Mouse (Mus musculus) heart, adult 10 weeks (tissue): ENCODE measurements around the gene Ripk3. TPM values are rescaled to one million over a fixed set of nuclear protein-coding genes. Genes with fewer than 3 reads are reported as not detected.

Experiments used
- polyA plus RNA-seq: library from polyadenylated mRNA; stranded (reverse); fragments of 350-450 nt; fragmentation: Illumina TruSeq; extraction: RNeasy Lipid Tissue Mini Kit (QIAGEN cat#74804); gene quantifications from one replicate; pipeline ENCODE4 v1.2.3, GENCODE M21; 2014; ENCODE audit warnings: low read depth, low replicate concordance

Gene Ripk3
- polyA plus RNA-seq = 3.1 TPM

GRCm38 (mm10) chr14:55788256-55789050 lies at the start of gene Ripk3:
Gene Ripk3 (minus strand): TSS chr14:55788865.

GRCm38 (mm10) chr14:55822991-55823762 lies 34.5 kb upstream of the Ripk3 start, which contains the start of gene Nfatc4:
Gene Nfatc4 (plus strand): TSS chr14:55823144.

GRCm38 (mm10) chr14:55783958-55784235 lies 4.8 kb downstream of the Ripk3 start, which contains the start of gene Adcy4:
Gene Adcy4 (minus strand): TSS chr14:55784095.

GRCm38 (mm10) chr14:55765696-55766095 lies 23.0 kb downstream of the Ripk3 start, which contains the start of gene Ltb4r1:
Gene Ltb4r1 (plus strand): TSS chr14:55765962.

GRCm38 (mm10) chr14:55761163-55761562 lies 27.5 kb downstream of the Ripk3 start, which contains the start of gene Ltb4r2:
Gene Ltb4r2 (plus strand): TSS chr14:55761428.

GRCm38 (mm10) chr14:55758363-55758784 lies 30.3 kb downstream of the Ripk3 start, which contains the start of gene Cideb:
Gene Cideb (minus strand): TSS chr14:55758458.

GRCm38 (mm10) chr14:55745180-55745860 lies 43.3 kb downstream of the Ripk3 start, which contains the start of the genes Dhrs1 and Nop9:
Gene Dhrs1 (minus strand): TSS chr14:55745690.
Gene Nop9 (plus strand): TSS chr14:55745693.

Other genes with a start within 250 kb of the Ripk3 start
- 8.5 TPM for gene Pck2, start 248.6 kb downstream of the Ripk3 start, polyA plus RNA-seq
- gene Dcaf11, start 228.9 kb downstream of the Ripk3 start, polyA plus RNA-seq = 175 TPM
- gene A730061H03Rik, start 228.5 kb downstream of the Ripk3 start, polyA plus RNA-seq = not detected
- 182 TPM for gene Fitm1, start 213.2 kb downstream of the Ripk3 start, polyA plus RNA-seq
- 165 TPM for gene Psme1, start 210.7 kb downstream of the Ripk3 start, polyA plus RNA-seq
- 51.3 TPM for gene Emc9, start 203.6 kb downstream of the Ripk3 start, polyA plus RNA-seq
- gene Psme2, start 197.8 kb downstream of the Ripk3 start, polyA plus RNA-seq = 100 TPM
- gene Rnf31, start 197.2 kb downstream of the Ripk3 start, polyA plus RNA-seq = 19.4 TPM
- 17.2 TPM for gene Irf9, start 185.3 kb downstream of the Ripk3 start, polyA plus RNA-seq
- gene Rec8, start 170.8 kb downstream of the Ripk3 start, polyA plus RNA-seq = 0.26 TPM
- 40.5 TPM for gene Ipo4, start 152.9 kb downstream of the Ripk3 start, polyA plus RNA-seq
- 2.1 TPM for gene Gm49378, start 151.0 kb downstream of the Ripk3 start, polyA plus RNA-seq
- 38.9 TPM for gene Tm9sf1, start 145.1 kb downstream of the Ripk3 start, polyA plus RNA-seq
- gene Tssk4, start 138.7 kb downstream of the Ripk3 start, polyA plus RNA-seq = 0.45 TPM
- 61.1 TPM for gene Mdp1, start 128.4 kb downstream of the Ripk3 start, polyA plus RNA-seq
- gene Gmpr2, start 116.9 kb downstream of the Ripk3 start, polyA plus RNA-seq = 16.2 TPM
- gene Nedd8, start 116.7 kb downstream of the Ripk3 start, polyA plus RNA-seq = 153 TPM
- gene Tinf2, start 107.0 kb downstream of the Ripk3 start, polyA plus RNA-seq = 12.6 TPM
- 0.21 TPM for gene Tgm1, start 74.9 kb downstream of the Ripk3 start, polyA plus RNA-seq
- gene Rabggta, start 66.6 kb downstream of the Ripk3 start, polyA plus RNA-seq = 15.7 TPM
- 55.4 TPM for gene Dhrs1, start 43.2 kb downstream of the Ripk3 start, polyA plus RNA-seq
- gene Nop9, start 43.2 kb downstream of the Ripk3 start, polyA plus RNA-seq = 10.6 TPM
- gene Cideb, start 30.4 kb downstream of the Ripk3 start, polyA plus RNA-seq = 6.6 TPM
- not detected for gene Ltb4r2, start 27.4 kb downstream of the Ripk3 start, polyA plus RNA-seq
- 0.45 TPM for gene Ltb4r1, start 22.9 kb downstream of the Ripk3 start, polyA plus RNA-seq
- 21.5 TPM for gene Adcy4, start 4.8 kb downstream of the Ripk3 start, polyA plus RNA-seq
- gene Nfatc4, start 34.3 kb upstream of the Ripk3 start, polyA plus RNA-seq = 5.2 TPM
- gene Nynrin, start 65.1 kb upstream of the Ripk3 start, polyA plus RNA-seq = 3.8 TPM
- gene Cbln3, start 95.5 kb upstream of the Ripk3 start, polyA plus RNA-seq = not detected
- gene Khnyn, start 96.1 kb upstream of the Ripk3 start, polyA plus RNA-seq = 13.0 TPM
- gene Sdr39u1, start 111.4 kb upstream of the Ripk3 start, polyA plus RNA-seq = 150 TPM
- gene Cma1, start 155.8 kb upstream of the Ripk3 start, polyA plus RNA-seq = 2.4 TPM
- gene Cma2, start 162.1 kb upstream of the Ripk3 start, polyA plus RNA-seq = not detected
- not detected for gene Mcpt1, start 229.1 kb upstream of the Ripk3 start, polyA plus RNA-seq
- gene Mcpt9, start 241.6 kb upstream of the Ripk3 start, polyA plus RNA-seq = not detected